Mouse (Mus musculus) kidney, embryonic 16.5 days (tissue): ENCODE measurements around the gene Slc31a2. TPM values are rescaled to one million over a fixed set of nuclear protein-coding genes. Genes with fewer than 3 reads are reported as not detected.
A peak's percentile ranks its signal among the peaks of the same experiment; 100 is the strongest.

ENCODE experiments used
- ATAC-seq: fragments of 200-750 bp; cut with Nextera tagmentation; 2 replicates; pipeline ENCODE4 v1.8.0; 2017; ENCODE audit warnings: moderate TSS enrichment; ENCODE audit not compliant: low FRiP score, low TSS enrichment
- H3K27ac ChIP-seq: fragments of 300-500 bp; sonication (generic); 2 replicates; pipeline ENCODE4 v1.5.1; 2014; ENCODE audit warnings: low read length
- H3K27me3 ChIP-seq: fragments of 300-500 bp; sonication (generic); 2 replicates; pipeline ENCODE4 v1.6.1; 2014; ENCODE audit warnings: low read length, control low read depth, mixed read lengths; ENCODE audit not compliant: insufficient read depth
- H3K36me3 ChIP-seq: fragments of 300-500 bp; sonication (generic); 2 replicates; pipeline ENCODE4 v1.6.1; 2014; ENCODE audit warnings: low read length, control low read depth, mixed read lengths; ENCODE audit not compliant: insufficient read depth
- H3K4me1 ChIP-seq: fragments of 300-500 bp; sonication (generic); 2 replicates; pipeline ENCODE4 v1.6.1; 2014; ENCODE audit warnings: low read length, control low read depth, mixed read lengths; ENCODE audit not compliant: insufficient read depth
- H3K4me2 ChIP-seq: fragments of 300-500 bp; sonication (generic); replicated peaks from 2 replicates; pipeline ENCODE4 v1.6.1; 2014; ENCODE audit warnings: low read depth, low read length
- H3K4me3 ChIP-seq: fragments of 300-500 bp; sonication (generic); 2 replicates; pipeline ENCODE4 v1.5.1; 2014; ENCODE audit warnings: mild to moderate bottlenecking, low read length
- H3K9ac ChIP-seq: fragments of 300-500 bp; sonication (generic); replicated peaks from 2 replicates; pipeline ENCODE4 v1.6.1; 2014; ENCODE audit warnings: low read length
- H3K9me3 ChIP-seq: fragments of 300-500 bp; sonication (generic); 2 replicates; pipeline ENCODE4 v1.6.1; 2016; ENCODE audit warnings: low read length, control low read depth
- WGBS: fragments of 180-500 bp; shearing (Covaris S2); extraction: QIAGEN DNeasy Blood & Tissue Kit; methylation state at CpG from one replicate; pipeline ENCODE4 v1.1.7; 2014; 5-methylcytosine and 5-hydroxymethylcytosine counted together
- polyA plus RNA-seq: library from polyadenylated mRNA; unstranded; fragments of >200 nt; fragmentation: Nextera tagmentation; extraction: Ambion mirVana; gene quantifications from 2 replicates; pipeline ENCODE4 v1.2.1, GENCODE M21; 2015

Gene Slc31a2
- polyA plus RNA-seq, 1 experiment from 2014 or later: 31.9 TPM

GRCm38 (mm10) chr4:62331977-62332376, 69.6 kb downstream of the Slc31a2 start:
- Histone ChIP-seq H3K4me3 (no peak overlapping the region), H3K4me1 (no peaks in the 10 kb centered on the region), H3K36me3 (peaks cover 39% of the 10 kb centered on the region), H3K27me3 (no peaks in the 10 kb centered on the region), H3K27ac (no peak overlapping the region), H3K9me3 (no peaks in the 10 kb centered on the region), H3K9ac (no peak overlapping the region), H3K4me2 (no peak overlapping the region)
- WGBS: 78% methylated on average over 5 of the region's 5 CpGs
- no peak for ATAC-seq

- WGBS: 90% methylated on average over 5 of the region's 5 CpGs
- H3K4me3 ChIP-seq: no peak overlapping the region
- H3K27me3 ChIP-seq: no peaks in the 10 kb centered on the region
- ATAC-seq: no peak
- peaks cover 30% of the 10 kb centered on the region for H3K36me3 ChIP-seq
- H3K4me1 ChIP-seq: no peaks in the 10 kb centered on the region
- no peak overlapping the region for H3K27ac ChIP-seq
- no peak overlapping the region for H3K9ac ChIP-seq
- no peaks in the 10 kb centered on the region for H3K9me3 ChIP-seq
- H3K4me2 ChIP-seq: no peak overlapping the region
Measured at GRCm38 (mm10) chr4:62338536-62338935, 76.2 kb downstream of the Slc31a2 start.

GRCm38 (mm10) chr4:62344000-62344399, 81.6 kb downstream of the Slc31a2 start:
- Histone ChIP-seq H3K27me3 (no peaks in the 10 kb centered on the region), H3K9me3 (no peaks in the 10 kb centered on the region), H3K9ac (no peak overlapping the region), H3K4me2 (no peak overlapping the region), H3K27ac (no peak overlapping the region), H3K4me3 (no peak overlapping the region), H3K4me1 (peaks cover 3% of the 10 kb centered on the region; the same call in 1 of the 2 replicates), H3K36me3 (peaks cover 31% of the 10 kb centered on the region)
- WGBS: 96% methylated on average over 1 of the region's 1 CpGs
- no peak for ATAC-seq

GRCm38 (mm10) chr4:62345827-62346226, 83.5 kb downstream of the Slc31a2 start:
- 74% methylated on average over 4 of the region's 4 CpGs for WGBS
- no peak for ATAC-seq
- H3K4me2 ChIP-seq: no peak overlapping the region
- no peaks in the 10 kb centered on the region for H3K27me3 ChIP-seq
- no peak overlapping the region for H3K9ac ChIP-seq
- H3K9me3 ChIP-seq: no peaks in the 10 kb centered on the region
- no peak overlapping the region for H3K4me3 ChIP-seq
- no peak overlapping the region for H3K27ac ChIP-seq
- H3K36me3 ChIP-seq: peaks cover 27% of the 10 kb centered on the region
- H3K4me1 ChIP-seq: peaks cover 3% of the 10 kb centered on the region; the same call in 1 of the 2 replicates

GRCm38 (mm10) chr4:62347605-62348328, 85.4 kb downstream of the Slc31a2 start:
- Histone ChIP-seq H3K9ac (no peak overlapping the region), H3K4me1 (peaks cover 3% of the 10 kb centered on the region; the same call in 1 of the 2 replicates), H3K9me3 (no peaks in the 10 kb centered on the region), H3K4me3 (no peak overlapping the region), H3K27ac (peak overlapping the region; percentile 81), H3K36me3 (peaks cover 29% of the 10 kb centered on the region), H3K4me2 (no peak overlapping the region; the same call in 1 of the 2 replicates), H3K27me3 (no peaks in the 10 kb centered on the region)
- peak; percentile 84 for ATAC-seq
- 45% methylated on average over 9 of the region's 9 CpGs for WGBS

Other genes with a start within 250 kb of the Slc31a2 start
- not detected in 2 replicates for gene Mup20, start 208.4 kb upstream of the Slc31a2 start, polyA plus RNA-seq
- not detected in 2 replicates for gene Mup3, start 175.2 kb upstream of the Slc31a2 start, polyA plus RNA-seq
- gene Mup21, start 111.7 kb upstream of the Slc31a2 start, polyA plus RNA-seq: not detected in 2 replicates
- gene Zfp37, start 31.5 kb upstream of the Slc31a2 start, polyA plus RNA-seq: 10.8 and 12.0 TPM in 2 replicates
- 26.2 and 29.2 TPM in 2 replicates for gene Fkbp15, start 98.0 kb downstream of the Slc31a2 start, polyA plus RNA-seq
- gene Slc31a1, start 98.2 kb downstream of the Slc31a2 start, polyA plus RNA-seq: 60.3 and 61.2 TPM in 2 replicates
- 147 and 149 TPM in 2 replicates for gene Cdc26, start 146.1 kb downstream of the Slc31a2 start, polyA plus RNA-seq
- 25.2 and 25.8 TPM in 2 replicates for gene Prpf4, start 146.2 kb downstream of the Slc31a2 start, polyA plus RNA-seq
- 0.40 and 0.95 TPM in 2 replicates for gene Rnf183, start 172.7 kb downstream of the Slc31a2 start, polyA plus RNA-seq
- gene Wdr31, start 208.3 kb downstream of the Slc31a2 start, polyA plus RNA-seq: 13.2 and 14.3 TPM in 2 replicates
- 25.9 and 28.3 TPM in 2 replicates for gene Bspry, start 217.5 kb downstream of the Slc31a2 start, polyA plus RNA-seq
- 17.3 and 20.6 TPM in 2 replicates for gene Hdhd3, start 240.9 kb downstream of the Slc31a2 start, polyA plus RNA-seq